Mouse (Mus musculus) kidney, adult 2 months (tissue): ENCODE data around the gene Vamp2.
A peak's percentile ranks its signal among the peaks of the same experiment; 100 is the strongest.

ENCODE experiments used
- CTCF ChIP-seq: fragments of 200-500 bp; conservative IDR thresholded peaks from 2 replicates; pipeline ENCODE4 v1.5.1; 2011; ENCODE audit warnings: low read depth, mild to moderate bottlenecking, control low read depth, low read length, moderate library complexity, mixed read lengths; ENCODE audit not compliant: insufficient read depth, insufficient read length
- POLR2A ChIP-seq: fragments of 200-500 bp; IDR thresholded peaks from one replicate; pipeline ENCODE4 v1.6.1; 2011; ENCODE audit warnings: low read depth, low read length, control low read depth

DNA sequence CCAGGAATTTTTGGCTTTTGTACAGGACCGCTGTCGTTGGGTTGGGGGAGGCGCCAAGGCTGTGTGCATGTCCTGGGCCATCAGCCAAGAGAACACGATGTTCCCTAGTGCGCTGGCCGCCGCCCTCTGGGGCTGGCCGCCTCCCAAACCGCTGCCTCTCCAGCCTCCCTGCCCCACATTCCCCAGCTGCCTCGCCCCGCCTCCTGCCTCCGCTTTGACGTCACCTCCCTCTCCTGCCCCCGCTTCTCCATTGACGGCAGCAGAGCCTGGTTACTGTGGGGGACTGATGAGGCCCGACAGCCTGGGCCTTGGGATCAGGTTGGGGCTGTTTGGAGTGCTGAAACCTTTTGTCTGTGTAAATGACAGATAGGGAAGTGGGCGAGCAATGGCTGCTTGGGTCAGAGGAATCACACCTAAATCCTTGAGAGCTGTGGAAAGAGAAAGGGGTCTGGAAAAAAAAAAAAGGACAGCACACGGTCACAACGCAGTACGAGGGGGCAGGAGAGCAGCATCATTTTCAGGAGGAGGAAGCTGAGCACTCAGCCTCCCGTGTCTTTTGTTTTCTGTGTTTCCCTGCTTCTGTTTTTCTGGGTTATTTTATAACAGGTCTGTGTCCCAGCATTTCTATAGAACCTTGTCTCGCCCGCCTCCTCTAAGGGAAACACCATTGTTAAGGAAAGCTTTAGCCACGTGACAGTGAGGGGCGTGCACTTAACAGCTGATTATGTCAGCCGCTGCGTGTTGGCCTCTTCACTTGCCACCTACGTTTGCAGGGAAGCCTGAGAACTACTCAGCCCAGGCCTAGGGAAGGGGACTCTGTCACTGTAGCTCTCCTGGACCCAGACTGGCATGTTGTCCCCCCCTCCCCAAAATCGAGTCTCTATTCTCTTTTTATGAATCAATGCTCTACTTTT lies 9.0 kb downstream of the Vamp2 start:
- TF ChIP-seq POLR2A: peak; percentile 50
- TF ChIP-seq CTCF: no peak
